Comparison of ENCODE assay signal across 8 mouse cellular contexts in the genomic region with DNA sequence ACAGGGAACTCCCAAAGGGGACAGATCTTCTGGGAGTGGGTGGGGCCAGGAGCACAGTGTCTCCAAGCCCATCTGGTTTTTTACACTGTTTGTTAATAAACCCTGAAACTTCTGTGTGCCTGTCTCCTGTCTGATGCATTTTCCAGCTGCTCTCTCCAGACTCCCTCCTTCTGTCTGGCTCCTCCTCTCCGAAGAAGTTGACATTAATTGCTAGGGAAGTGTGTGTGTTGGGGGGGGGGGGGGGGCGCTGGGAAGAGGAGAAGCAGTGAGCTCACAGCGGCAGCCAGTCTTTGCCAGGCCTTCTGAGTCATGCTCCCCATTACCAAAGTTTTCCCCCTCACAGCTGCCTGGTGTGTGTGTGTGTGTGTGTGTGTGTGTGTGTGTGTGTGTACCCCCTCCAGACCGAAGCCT. TPM values are rescaled to one million over a fixed set of nuclear protein-coding genes. Genes with fewer than 3 reads are reported as not detected.
DNase-seq lines count a peak whose midpoint lies in the region; ATAC-seq and TF ChIP-seq lines count a peak whose summit lies in the region.
"Had no signal": no experiment of that assay in that cellular context is flagged by ENCODE, and none has a peak within 500 bp of the region (broad histone marks: within the 10 kb centered on the region; RNA-seq: fewer than 3 reads in every experiment).

No protein-coding gene starts in this region.

- 3% methylated on average over 3 of the region's 4 CpGs for WGBS in hindbrain, embryonic 16.5 days
- 7% methylated on average over 3 of the region's 4 CpGs for WGBS in midbrain, postnatal 0 days

- peak overlapping the region; percentile 86 for H3K27ac ChIP-seq in gastrocnemius, adult 2 months
- H3K27ac ChIP-seq in hindbrain, embryonic 16.5 days (ENCODE audit: low read depth, low read length), result peak overlapping the region; percentile 94
- H3K27ac ChIP-seq in midbrain, postnatal 0 days (ENCODE audit: low read depth, low read length), result peak overlapping the region; percentile 99

- H3K4me2 ChIP-seq in hindbrain, embryonic 16.5 days (ENCODE audit: low read length), result peak overlapping the region; percentile 85
- H3K4me2 ChIP-seq in midbrain, postnatal 0 days (ENCODE audit: low read depth, low read length, poor library complexity, severe bottlenecking), result peak overlapping the region; percentile 88

- peak; percentile 39 for DNase-seq in adrenal gland, postnatal 25 days
- peak; percentile 74 for DNase-seq in gastrocnemius, adult 2 months
- DNase-seq in midbrain, postnatal 0 days (ENCODE audit: low spot score), result peak; percentile 42
- DNase-seq in thymus, postnatal 4 days, result no peak
- DNase-seq in layer of hippocampus, postnatal 36 days, result no peak

- H3K36me3 ChIP-seq in E14TG2a.4 (ENCODE audit: insufficient read depth, low read length), result peaks cover under 1% of the 10 kb centered on the region; the same call in 1 of the 2 replicates
- H3K36me3 ChIP-seq in hindbrain, embryonic 16.5 days (ENCODE audit: control insufficient read depth, insufficient read depth, low read length), result peaks cover 11% of the 10 kb centered on the region
- peaks cover 7% of the 10 kb centered on the region for H3K36me3 ChIP-seq in midbrain, postnatal 0 days (ENCODE audit: insufficient read depth, low read length)

- peaks cover 48% of the 10 kb centered on the region for H3K27me3 ChIP-seq in E14TG2a.4 (ENCODE audit: insufficient read depth, low read length)
- no peaks in the 10 kb centered on the region for H3K27me3 ChIP-seq in hindbrain, embryonic 16.5 days (replicated peaks; ENCODE audit: control insufficient read depth, insufficient read depth, low read length)
- H3K27me3 ChIP-seq in midbrain, postnatal 0 days (ENCODE audit: insufficient read depth, low read length), result no peaks in the 10 kb centered on the region

- intact Hi-C loops in gastrocnemius, adult 2 months (cut with DNase I), result no loop called here

- H3K9me3 ChIP-seq in E14TG2a.4 (ENCODE audit: low read length), result no peaks in the 10 kb centered on the region
- H3K9me3 ChIP-seq in hindbrain, embryonic 16.5 days (ENCODE audit: control insufficient read depth, low read length), result no peaks in the 10 kb centered on the region
- H3K9me3 ChIP-seq in midbrain, postnatal 0 days (ENCODE audit: low read length), result no peaks in the 10 kb centered on the region

- H3K9ac ChIP-seq in hindbrain, embryonic 16.5 days (ENCODE audit: low read depth, low read length), result no peak overlapping the region
- no peak overlapping the region for H3K9ac ChIP-seq in midbrain, postnatal 0 days (replicated peaks; ENCODE audit: low read length, poor library complexity, severe bottlenecking)

- no peak for ATAC-seq in hindbrain, embryonic 16.5 days
- ATAC-seq in midbrain, postnatal 0 days (ENCODE audit: low FRiP score), result no peak

- H3K4me3 ChIP-seq in E14TG2a.4 (replicated peaks; ENCODE audit: low read length), result 0 out of 2 replicates have a peak overlapping the region, but pooled peaks have one; percentile 74
- peak overlapping the region; percentile 74 for H3K4me3 ChIP-seq in gastrocnemius, adult 2 months
- H3K4me3 ChIP-seq in hindbrain, embryonic 16.5 days (ENCODE audit: low read length), result no peak overlapping the region
- H3K4me3 ChIP-seq in midbrain, postnatal 0 days (ENCODE audit: low read depth, low read length), result no peak overlapping the region
- H3K4me3 ChIP-seq: erythroblast, embryonic 14.5 days had no signal

- no peak for TF ChIP-seq CTCF in E14TG2a.4 (conservative IDR thresholded peaks at IDR 0.05; ENCODE audit: low read length)
- TF ChIP-seq CTCF in gastrocnemius, adult 2 months (IDR thresholded peaks at IDR 0.05), result no peak
- TF ChIP-seq CTCF in midbrain, postnatal 0 days (IDR thresholded peaks at IDR 0.05), result no peak

- peaks cover 78% of the 10 kb centered on the region for H3K4me1 ChIP-seq in E14TG2a.4 (replicated peaks; ENCODE audit: low read depth, low read length)
- H3K4me1 ChIP-seq in hindbrain, embryonic 16.5 days (ENCODE audit: control insufficient read depth, insufficient read depth, low read depth, low read length), result peaks cover 38% of the 10 kb centered on the region
- H3K4me1 ChIP-seq in midbrain, postnatal 0 days (ENCODE audit: insufficient read depth, low read length), result peaks cover 35% of the 10 kb centered on the region

RNA-seq across cellular contexts. Expression of a gene that starts 0.7 kb away (rescaled TPM):
- total RNA-seq in adrenal gland, postnatal 25 days (2021), result 2.0 and 3.2 TPM in 2 replicates
- 1 to 10 TPM; 4.3 to 8.7 TPM for total RNA-seq in gastrocnemius, adult 2 months (2021)
- 1.1 and 2.4 TPM in 2 replicates for polyA plus RNA-seq in hindbrain, embryonic 16.5 days (2015; fragmentation: Nextera tagmentation; extraction: Ambion mirVana)
- 1.9 and 3.4 TPM in 2 replicates for total RNA-seq in midbrain, postnatal 0 days (2014; rRNA removed)
- 1.2 and 1.6 TPM in 2 replicates for polyA plus RNA-seq in midbrain, postnatal 0 days (2015; fragmentation: Nextera tagmentation; extraction: Ambion mirVana)
- 1 to 10 TPM; 2.9 to 3.8 TPM for total RNA-seq in layer of hippocampus, postnatal 36 days (2021)
- polyA plus RNA-seq: erythroblast, embryonic 14.5 days had no signal

RNA-seq across cellular contexts. Expression of a gene that starts 3.1 kb away (rescaled TPM):
- total RNA-seq in adrenal gland, postnatal 25 days (2021), result 7.7 and 9.1 TPM in 2 replicates
- 1 to 10 TPM; 2.7 to 5.9 TPM for total RNA-seq in gastrocnemius, adult 2 months (2021)
- polyA plus RNA-seq in hindbrain, embryonic 16.5 days (2015; fragmentation: Nextera tagmentation; extraction: Ambion mirVana), result 35.2 and 39.3 TPM in 2 replicates
- 44.8 and 49.7 TPM in 2 replicates for total RNA-seq in midbrain, postnatal 0 days (2014; rRNA removed)
- polyA plus RNA-seq in midbrain, postnatal 0 days (2015; fragmentation: Nextera tagmentation; extraction: Ambion mirVana), result 33.2 and 35.9 TPM in 2 replicates
- total RNA-seq in layer of hippocampus, postnatal 36 days (2021), result 100 to 1,000 TPM; 119 to 120 TPM

RNA-seq across cellular contexts. Expression of a gene that starts 9.9 kb away (rescaled TPM):
- total RNA-seq in adrenal gland, postnatal 25 days (2021), result 16.4 and 19.0 TPM in 2 replicates
- 10 to 100 TPM in 1 of 2 experiments, 1 to 10 TPM in 1; 8.5 to 10.7 TPM for total RNA-seq in gastrocnemius, adult 2 months (2021)
- 3.2 and 4.2 TPM in 2 replicates for polyA plus RNA-seq in hindbrain, embryonic 16.5 days (2015; fragmentation: Nextera tagmentation; extraction: Ambion mirVana)
- total RNA-seq in midbrain, postnatal 0 days (2014; rRNA removed), result 10.6 and 12.3 TPM in 2 replicates
- 5.1 and 5.6 TPM in 2 replicates for polyA plus RNA-seq in midbrain, postnatal 0 days (2015; fragmentation: Nextera tagmentation; extraction: Ambion mirVana)
- total RNA-seq in layer of hippocampus, postnatal 36 days (2021), result 10 to 100 TPM; 12.7 to 13.2 TPM

RNA-seq across cellular contexts. Expression of a gene that starts 18.6 kb away (rescaled TPM):
- not detected in 2 replicates for total RNA-seq in adrenal gland, postnatal 25 days (2021)
- under 1 TPM; 0.17 to 0.38 TPM for total RNA-seq in gastrocnemius, adult 2 months (2021)
- 0.48 and 0.52 TPM in 2 replicates for polyA plus RNA-seq in hindbrain, embryonic 16.5 days (2015; fragmentation: Nextera tagmentation; extraction: Ambion mirVana)
- total RNA-seq in midbrain, postnatal 0 days (2014; rRNA removed), result 0.57 TPM in 1 of 2 replicates, not detected in the other
- 0.32 and 0.43 TPM in 2 replicates for polyA plus RNA-seq in midbrain, postnatal 0 days (2015; fragmentation: Nextera tagmentation; extraction: Ambion mirVana)
- total RNA-seq in layer of hippocampus, postnatal 36 days (2021), result under 1 TPM; 0.51 to 0.62 TPM
- polyA plus RNA-seq: erythroblast, embryonic 14.5 days had no signal

RNA-seq across cellular contexts. Expression of a gene that starts 39.3 kb away (rescaled TPM):
- total RNA-seq in adrenal gland, postnatal 25 days (2021), result 0.55 TPM in 1 of 2 replicates, not detected in the other
- 10 to 100 TPM; 36.7 to 77.0 TPM for total RNA-seq in gastrocnemius, adult 2 months (2021)
- 0.14 TPM in 1 of 2 replicates, not detected in the other for polyA plus RNA-seq in hindbrain, embryonic 16.5 days (2015; fragmentation: Nextera tagmentation; extraction: Ambion mirVana)
- 0.49 TPM in 1 of 2 replicates, not detected in the other for total RNA-seq in midbrain, postnatal 0 days (2014; rRNA removed)
- polyA plus RNA-seq in midbrain, postnatal 0 days (2015; fragmentation: Nextera tagmentation; extraction: Ambion mirVana), result 0.20 TPM in 1 of 2 replicates, not detected in the other
- total RNA-seq in layer of hippocampus, postnatal 36 days (2021), result under 1 TPM; 0.27 to 0.30 TPM
- polyA plus RNA-seq: erythroblast, embryonic 14.5 days had no signal

Comparison
In these comparisons a context has a peak if more than half of its experiments do, and no peak if none do; other contexts are left out.
1. H3K4me3 ChIP-seq: peak in E14TG2a.4 (single experiment) and gastrocnemius, adult 2 months (single experiment); none in hindbrain, embryonic 16.5 days (single experiment) and midbrain, postnatal 0 days (single experiment).
2. DNase-seq: peak in adrenal gland, postnatal 25 days (single experiment), gastrocnemius, adult 2 months (single experiment) and midbrain, postnatal 0 days (single experiment); none in thymus, postnatal 4 days (single experiment) and layer of hippocampus, postnatal 36 days (0 of 2).
3. Peak in every context shown above with its lines, with median percentiles within 50 percentile points of each other: H3K27ac ChIP-seq.